Mouse (Mus musculus) kidney, postnatal 14 days (tissue): ENCODE results near the gene Madd.

Experiments used
- DNase-seq: peaks from one replicate; pipeline ENCODE4 v3.0.0; 2022; ENCODE audit warnings: mixed read lengths

The Madd gene

GRCm38 (mm10) chr2:91183711-91184405, at the start of gene Madd:
Madd (minus strand) TSS chr2:91183837.
- peak; percentile 24 for DNase-seq

DNA sequence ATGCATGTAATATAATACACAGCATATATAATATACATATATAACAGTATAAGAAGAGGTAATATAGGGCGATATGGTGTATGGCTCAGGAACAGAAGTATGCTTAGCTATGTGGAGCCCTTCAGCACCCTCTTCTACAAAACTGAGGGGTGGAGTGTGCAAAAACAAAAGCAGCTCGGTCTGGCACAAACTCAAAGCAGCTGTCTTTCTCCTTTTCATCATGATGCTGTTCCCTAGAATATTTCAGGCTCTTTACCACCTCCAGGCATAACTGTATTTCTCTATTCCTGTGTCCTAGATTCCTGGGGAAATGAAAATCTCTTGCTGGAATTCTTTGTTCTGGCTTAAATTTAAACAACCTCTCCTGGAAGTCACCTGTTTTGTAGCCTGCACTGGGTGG, 46.1 kb upstream of the Madd start:
- no peak for DNase-seq

- no peak for DNase-seq
Measured at GRCm38 (mm10) chr2:91223614-91224013, 40.0 kb upstream of the Madd start.

DNA sequence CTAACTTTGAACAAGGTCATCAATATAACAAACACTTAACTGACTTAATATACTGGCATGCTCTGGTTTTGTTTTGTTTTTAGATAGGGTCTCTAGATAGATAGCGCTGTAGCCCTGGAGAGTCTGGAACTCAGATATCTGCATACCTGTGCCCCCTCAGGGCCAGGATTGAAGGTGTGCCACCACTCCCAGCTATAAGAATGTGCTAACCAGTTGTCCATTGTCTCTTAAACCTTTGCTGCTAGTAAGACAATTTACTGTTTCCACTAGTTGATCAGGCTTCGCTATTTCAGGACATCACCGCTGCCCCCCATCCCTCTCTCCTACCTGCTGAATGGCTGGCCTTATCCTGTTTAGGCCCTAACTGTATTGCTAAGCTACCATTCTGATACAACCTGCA, 36.9 kb upstream of the Madd start:
- DNase-seq: no peak

DNA sequence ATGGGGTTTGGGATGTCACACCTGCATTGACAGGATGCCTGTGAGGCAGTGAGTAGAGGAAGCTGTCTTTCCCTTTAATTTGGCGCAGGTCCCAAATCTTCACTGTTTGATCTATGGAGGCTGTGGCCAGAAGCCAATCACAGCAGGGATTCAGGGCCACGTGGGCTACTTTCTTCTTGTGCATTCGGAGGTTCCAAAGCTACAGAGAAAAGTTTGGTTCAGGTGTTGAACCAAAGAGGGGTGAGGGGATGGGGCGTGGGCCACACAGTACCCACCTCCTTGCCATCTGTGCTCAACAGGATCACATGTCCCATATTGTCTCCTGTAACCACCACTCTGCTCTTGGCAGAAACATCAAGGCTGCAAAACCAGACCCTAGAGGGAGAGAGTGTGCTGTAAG, 33.4 kb upstream of the Madd start:
- DNase-seq: no peak

- DNase-seq: no peak
Measured at GRCm38 (mm10) chr2:91213311-91213710, 29.7 kb upstream of the Madd start.

GRCm38 (mm10) chr2:91206254-91206775, 22.7 kb upstream of the Madd start:
- no peak for DNase-seq

DNA sequence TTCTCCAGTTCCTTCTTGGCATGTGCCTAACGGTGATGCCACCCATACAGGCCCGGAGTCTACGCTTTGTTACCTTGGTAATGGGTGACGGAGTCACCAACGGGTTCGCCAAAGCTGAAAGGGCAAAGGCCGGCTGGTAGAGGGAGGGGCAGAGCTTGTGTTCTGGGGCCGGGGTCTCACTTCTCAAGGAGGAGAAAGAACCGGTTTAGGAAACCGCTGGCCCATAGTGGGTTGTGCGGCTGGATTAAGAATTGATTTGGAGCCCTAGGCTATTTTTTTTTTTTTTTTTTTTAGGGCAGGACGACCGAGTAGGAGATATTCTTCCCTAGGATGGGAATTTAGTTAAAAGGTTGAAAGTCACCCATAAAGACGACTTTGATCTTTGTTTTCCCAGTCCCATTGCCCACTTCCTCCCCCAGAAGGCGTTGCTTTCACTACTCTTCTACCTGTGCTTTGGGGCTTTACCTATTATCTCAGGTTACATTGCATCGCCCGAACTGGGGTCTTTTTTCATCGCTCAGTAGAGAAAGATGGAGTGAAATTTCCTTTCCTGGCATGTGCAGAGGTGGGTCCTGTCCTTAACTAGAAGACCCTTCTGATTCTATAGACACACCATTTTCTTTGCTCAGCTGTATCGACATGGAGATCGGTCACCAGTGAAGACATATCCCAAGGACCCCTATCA, 19.5 kb upstream of the Madd start:
- DNase-seq: no peak

DNA sequence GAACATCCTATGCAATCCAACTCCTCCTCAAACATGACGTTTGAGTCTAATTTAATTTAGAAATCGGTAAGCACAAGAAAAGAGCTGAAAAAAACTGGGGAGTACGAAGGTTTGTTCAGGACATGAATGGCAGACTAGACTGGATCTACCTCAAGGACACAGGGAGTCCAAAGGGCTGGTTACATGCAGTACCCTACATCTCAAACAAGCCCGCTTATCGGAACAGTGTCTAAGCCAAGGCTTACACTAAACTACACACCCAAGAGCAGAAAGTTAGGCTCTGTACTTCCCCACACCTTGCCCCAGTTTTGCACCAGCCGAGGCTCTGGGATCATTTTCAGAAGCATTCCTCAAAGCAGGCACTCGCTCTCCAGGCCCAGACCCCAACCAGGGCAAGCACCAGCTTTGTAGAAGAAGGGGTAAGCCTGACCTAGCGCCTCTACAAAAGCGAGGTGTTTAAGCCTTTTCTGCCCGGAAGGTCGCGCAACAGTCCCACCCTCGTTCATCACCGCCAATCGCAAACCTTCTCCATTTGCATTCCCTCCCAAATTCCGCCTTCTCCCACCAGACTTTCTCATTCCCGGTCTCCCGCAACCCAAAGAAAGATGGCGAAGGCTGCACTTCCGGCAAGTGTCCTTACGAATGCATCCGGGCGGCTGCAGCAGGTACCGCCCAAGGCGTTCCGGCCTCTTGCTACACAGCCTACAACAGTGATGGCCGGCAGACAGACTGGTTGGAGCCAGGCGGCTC, 18.8 kb upstream of the Madd start, which contains the start of the genes Nr1h3 and Acp2:
Nr1h3 (minus strand) TSS at position 613 of the 750 bp plus-strand sequence.
Acp2 (plus strand) TSS at position 664 of the 750 bp plus-strand sequence.
- DNase-seq: peak; percentile 95

GRCm38 (mm10) chr2:91198888-91199287, 15.3 kb upstream of the Madd start:
- no peak for DNase-seq

GRCm38 (mm10) chr2:91196577-91197001, 13.0 kb upstream of the Madd start:
- DNase-seq: peak; percentile 73

DNA sequence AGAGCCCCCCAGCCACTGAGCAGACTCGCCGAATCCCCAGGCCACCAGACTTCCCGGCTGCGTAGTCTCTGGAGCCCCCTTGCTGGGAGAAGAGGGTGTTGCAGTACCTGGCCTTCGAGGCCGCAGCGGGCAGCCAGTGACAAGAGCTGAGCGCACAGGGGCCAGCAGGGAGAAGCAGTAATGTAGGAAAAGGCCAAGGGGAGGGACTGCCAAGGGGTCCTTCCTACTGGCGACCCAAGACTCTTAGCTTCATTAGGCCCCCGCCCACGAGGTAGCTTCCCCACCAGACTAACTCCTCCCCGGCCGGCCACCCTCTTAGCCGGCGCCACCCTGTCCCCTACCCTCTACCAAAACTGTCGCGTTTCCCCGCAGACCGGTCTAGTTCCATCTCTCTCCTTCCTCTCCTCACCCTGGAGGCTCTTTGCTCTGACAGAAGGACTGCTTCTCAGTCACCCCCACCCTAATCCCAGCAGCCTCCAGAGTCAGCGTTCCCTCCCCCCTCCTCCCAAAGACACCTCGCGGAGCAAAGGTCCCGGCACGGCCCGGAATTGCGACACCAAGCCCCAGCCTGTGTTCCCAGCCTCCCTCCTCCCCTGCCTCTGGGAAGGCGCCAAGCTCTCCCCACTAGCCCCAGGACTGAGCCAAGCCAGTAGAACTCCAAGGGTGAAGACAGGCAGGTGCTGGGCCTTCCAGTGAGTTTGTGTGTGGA, 11.1 kb upstream of the Madd start:
- peak; percentile 93 for DNase-seq

DNA sequence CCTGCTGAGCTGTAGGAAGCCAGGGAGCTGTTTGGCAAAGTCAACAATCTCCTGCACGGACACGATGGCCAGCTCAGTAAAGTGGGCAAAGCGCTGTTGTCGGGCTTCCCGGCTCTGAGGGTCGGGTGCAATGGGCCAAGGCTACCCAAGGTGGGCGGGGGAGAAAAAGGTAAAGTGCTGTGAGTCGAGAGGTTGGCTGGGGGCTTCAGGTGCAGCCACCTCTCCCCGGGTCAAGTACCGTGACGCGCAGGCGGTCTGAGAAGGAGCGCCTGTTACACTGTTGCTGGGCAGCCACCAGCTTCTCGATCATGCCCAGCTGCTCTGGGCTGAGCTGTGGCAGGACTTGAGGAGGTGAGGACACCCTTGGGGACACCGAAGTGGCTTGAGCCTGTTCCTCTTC, 6.9 kb upstream of the Madd start:
- no peak for DNase-seq

- DNase-seq: no peak
Measured at GRCm38 (mm10) chr2:91187431-91187830, 3.8 kb upstream of the Madd start.

DNA sequence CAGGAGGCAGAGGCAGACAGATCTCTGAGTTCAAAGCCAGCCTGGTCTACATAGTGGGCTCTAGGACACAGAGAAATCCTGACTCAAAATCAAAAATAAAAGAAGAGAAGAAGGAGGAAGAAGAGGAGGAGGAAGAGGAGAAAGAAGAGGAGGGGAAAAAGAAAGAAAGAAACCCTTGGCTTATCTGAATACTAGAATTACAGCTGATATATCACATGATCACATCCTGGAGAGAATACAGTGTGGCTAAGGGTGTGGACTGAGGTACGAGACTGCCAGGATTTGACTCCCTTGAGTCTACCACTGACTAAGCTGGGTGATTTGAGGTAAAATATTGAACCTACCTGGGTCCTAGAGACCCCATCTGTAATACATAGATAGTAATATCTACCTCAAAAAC, 2.6 kb upstream of the Madd start:
- DNase-seq: no peak

DNA sequence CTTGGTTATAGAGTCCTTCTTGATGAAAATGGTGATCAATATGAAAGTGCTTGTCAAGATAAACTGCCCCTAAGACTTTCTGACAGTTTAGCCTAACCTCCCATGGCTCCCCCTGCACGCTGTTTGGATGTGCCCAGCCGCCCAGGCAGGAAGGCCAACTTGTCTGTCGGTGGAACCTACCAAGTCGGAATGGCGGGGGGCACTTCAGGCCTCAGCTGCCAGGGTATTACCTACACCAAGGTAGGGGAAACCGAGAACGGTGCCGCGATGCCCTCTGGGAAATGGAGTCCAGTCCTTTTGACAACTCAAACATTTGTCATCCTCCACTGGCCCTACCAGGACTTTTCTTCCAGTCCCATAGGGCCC, 506 bp downstream of the Madd start:
- DNase-seq: peak; percentile 96

DNA sequence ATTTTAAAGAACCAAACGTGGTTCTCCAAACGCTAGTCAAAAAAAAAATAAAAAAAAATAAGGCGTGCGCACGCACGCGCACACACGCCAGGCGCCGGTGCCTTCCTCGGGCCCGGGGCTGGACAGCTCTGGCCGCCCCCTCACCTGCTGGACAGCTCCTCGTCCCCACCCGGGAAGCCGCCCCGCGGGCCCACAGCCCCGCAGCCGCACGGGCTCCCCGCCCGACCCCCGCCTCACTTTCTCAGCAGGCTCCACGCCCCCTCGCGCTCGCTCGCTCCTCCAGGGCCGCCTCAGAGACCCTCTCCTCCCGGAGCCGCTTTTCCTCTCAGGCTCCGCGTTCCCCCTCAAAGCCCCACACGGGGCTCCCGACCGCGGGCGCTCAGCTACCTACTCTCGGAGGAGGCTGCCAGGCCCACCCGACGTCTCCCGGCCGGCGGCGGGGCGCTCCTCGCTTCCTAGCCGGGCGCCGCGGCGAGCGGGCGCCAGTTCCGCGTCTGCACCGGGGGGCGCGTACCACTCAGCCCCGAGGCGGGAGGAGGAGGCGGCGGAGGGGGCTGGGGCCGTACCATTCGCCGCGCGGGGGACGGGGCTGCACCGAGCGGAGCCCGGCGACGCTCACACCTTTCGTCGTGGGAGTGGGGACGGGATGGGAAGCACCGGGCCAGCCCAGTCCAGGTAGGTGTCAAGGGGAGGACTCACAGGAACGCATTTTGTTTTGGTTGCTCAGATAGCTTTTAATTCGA, 1.1 kb downstream of the Madd start:
- DNase-seq: peak; percentile 84

GRCm38 (mm10) chr2:91182016-91182404, 1.6 kb downstream of the Madd start:
- DNase-seq: no peak

DNA sequence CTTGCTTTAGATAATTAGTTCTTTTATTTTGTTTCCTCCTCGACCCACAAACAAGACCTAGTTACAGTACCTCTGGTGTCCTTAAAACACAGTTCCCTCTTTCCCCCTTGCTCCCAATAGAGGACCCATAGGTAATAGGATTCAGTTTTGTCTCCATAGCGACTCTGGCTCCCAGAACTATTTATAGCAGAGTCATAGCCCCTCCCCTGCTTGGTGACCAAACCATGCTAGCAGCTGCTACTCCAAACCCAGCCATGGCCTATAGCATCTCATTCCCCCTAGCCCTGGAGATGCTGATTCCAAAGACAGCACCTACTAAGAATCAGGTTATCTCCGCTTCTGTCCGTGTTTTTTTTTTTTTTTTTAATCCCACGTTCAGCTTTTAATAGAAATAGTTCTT, 2.9 kb downstream of the Madd start:
- DNase-seq: no peak

DNA sequence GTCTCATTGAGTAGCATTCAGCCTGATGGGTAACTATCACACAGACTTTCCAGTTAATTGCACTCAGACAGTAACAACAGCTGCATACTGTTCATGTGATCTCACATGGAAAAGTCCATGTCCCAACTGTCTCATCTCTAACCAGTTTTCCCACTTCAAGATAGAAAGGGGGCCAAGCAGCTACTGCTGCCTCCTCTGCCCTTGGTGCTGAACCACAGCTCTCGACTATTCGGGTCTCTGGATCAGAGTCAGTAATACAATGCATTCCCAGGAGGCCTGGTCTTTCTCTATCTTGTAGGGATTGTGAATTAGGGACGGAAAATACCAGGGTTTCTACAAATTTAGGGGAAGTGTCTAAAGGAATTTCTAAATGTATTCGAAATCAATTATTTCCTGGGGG, 3.8 kb downstream of the Madd start:
- no peak for DNase-seq

DNA sequence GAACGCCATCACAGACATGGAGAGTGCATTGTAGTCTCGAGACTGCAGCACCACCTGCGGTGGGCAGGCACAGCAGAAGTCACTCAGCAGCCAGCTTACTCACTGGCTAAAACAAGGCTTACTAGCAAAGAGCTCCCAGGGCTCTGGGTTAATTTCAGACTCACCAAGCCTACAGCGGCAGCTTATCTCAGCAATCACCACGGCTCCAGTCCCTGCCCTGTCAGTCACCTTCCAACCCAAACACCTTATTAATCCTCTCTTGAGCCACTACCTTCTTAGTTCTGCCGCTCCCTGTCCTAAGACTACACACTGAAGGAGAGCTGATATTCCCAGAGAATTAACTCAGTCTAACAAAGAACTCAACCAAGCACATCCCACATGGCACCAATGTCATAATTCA, 7.4 kb downstream of the Madd start:
- no peak for DNase-seq

DNA sequence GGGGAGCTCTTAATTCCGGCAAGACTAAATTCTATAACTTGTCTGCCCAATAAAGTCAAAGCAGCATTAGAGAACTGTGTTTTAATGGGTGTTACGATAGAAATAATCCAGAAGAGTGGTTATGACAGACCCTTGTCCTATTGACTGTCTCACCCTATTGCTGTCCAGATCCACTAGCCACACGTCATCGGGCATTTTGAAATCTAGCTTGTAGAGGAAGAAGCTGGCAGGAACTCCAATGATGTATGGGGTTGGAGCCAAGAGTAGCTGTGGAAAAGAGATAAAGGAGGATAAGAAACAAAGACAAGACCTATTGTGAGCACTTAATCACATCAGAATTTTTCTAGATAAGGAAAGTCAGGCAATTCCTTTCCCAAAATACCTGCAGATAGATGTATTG, 8.1 kb downstream of the Madd start:
- DNase-seq: no peak
